Mouse (Mus musculus): ENCODE data around the gene B430218F22Rik.
"Not testable (repeated sequence)": the region's sequence is repeated elsewhere in the genome, so short reads cannot be mapped to it uniquely, and the experiment has no call there.

B430218F22Rik gene

DNA sequence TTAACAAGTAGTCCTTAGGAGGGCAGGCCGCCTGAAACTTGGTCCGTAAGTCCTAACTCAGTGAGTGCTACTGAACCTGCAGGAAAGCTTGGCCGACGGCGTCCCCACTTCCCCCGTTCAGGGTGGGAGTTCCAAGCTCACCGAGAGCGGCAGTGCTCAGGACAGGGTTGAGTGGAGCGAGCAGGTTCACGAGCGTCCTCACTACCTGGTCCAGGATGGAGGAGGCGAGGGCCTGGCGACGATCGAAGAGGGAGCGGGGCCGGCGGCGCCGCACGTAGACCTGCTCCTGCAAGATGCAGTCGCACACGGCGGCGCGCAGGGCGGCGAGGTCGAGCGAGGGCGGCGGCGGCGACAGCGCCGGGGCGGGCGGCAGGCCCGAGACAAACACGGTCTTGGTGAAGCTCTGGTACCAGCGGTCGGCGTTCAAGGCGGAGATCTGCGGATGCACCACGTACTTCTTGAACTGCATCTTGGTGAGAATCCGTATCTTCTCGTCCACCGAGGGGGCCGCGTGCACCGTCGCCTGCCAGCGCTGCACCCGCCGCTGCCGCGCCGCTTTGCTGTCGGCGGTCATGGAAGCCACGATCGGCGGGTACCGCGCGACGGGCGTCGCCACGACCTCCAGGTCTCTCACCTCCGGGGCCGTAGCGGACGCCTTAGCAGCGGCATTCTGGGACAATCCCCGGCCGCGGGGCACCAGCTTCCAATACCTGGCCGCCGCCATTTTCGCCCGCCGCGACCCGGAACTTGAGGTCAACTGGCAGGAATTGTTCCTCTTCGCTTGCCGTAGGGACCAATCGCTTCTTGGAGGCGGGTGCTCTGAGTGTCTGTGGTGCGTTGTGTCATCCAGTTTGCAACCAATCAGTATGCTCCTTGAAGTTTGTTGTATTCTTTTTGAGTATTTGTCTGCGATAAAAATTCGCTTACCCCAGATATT, at the start of gene B430218F22Rik, which contains the start of gene Mrps30:
Gene B430218F22Rik, plus strand, starts transcription at position 120 of the 937 bp plus-strand sequence.
Gene Mrps30, minus strand, starts transcription at position 742 of the 937 bp plus-strand sequence.
- DNase-seq (ENCODE audit: extremely low spot score, low read depth, low spot score): peak; percentile 77

GRCm38 (mm10) chr13:118350257-118350656, 36.2 kb upstream of the B430218F22Rik start:
- peak; percentile 28 for DNase-seq (ENCODE audit: extremely low spot score, low read depth, low spot score)

DNA sequence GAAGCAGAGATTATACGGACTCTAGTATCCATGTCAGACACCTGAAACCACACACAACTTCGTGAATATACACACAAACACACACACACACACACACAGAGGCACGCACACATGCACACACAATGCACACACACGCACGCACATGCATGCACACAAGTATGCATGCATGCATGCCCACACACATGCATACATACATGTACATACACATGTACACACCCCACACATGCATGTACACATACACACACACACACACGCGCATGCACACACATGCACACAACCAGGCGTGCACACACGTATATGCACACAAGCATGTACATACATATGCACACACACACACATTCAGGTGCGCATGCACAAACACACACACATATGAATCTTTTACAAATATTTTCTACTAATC, 35.6 kb upstream of the B430218F22Rik start:
- no peak for DNase-seq (ENCODE audit: extremely low spot score, low read depth, low spot score)

DNA sequence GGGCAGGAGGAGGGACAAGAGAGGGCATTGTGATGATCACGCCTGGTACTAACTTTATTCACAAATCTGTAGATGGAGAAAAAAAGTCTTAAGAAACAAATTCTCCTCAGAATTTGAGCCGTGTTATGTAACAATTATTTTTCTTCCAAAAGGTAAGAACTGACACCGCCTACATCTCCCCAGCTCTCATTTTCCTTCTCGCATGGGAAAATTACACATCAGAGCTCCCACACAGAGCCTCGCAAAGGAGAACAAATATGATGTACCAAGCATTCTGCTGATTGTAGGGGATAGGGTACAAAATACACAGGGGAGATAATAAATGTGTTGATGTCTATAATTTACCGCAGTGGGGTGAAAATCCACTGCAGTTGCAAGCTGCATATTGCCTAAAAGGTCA, 23.1 kb upstream of the B430218F22Rik start:
- no peak for DNase-seq (ENCODE audit: extremely low spot score, low read depth, low spot score)

- DNase-seq (ENCODE audit: extremely low spot score, low read depth, low spot score): no peak
These were observed 20.7 kb upstream of the B430218F22Rik start for GRCm38 (mm10) chr13:118365774-118366173.

- no peak for DNase-seq (ENCODE audit: extremely low spot score, low read depth, low spot score)
These were observed 13.6 kb upstream of the B430218F22Rik start for GRCm38 (mm10) chr13:118372871-118373270.

DNA sequence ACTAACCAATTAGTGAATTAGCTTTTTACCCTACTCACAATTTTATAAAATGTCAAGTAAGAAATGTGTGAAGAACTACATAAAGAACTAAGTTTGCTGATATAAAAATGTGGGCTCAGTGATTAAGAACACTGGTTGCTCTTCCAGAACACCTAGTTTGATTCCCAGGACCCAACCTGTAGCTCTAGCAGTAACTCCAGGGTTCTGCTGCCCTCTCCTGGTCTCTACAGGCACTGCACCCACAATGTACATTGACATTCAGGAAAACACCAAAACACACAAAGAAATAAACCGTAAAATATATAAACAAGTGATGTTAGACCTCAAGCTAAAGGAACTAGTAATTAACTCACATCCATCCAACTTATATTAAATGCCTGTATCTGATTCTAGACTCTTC, 7.3 kb upstream of the B430218F22Rik start:
- no peak for DNase-seq (ENCODE audit: extremely low spot score, low read depth, low spot score)

DNA sequence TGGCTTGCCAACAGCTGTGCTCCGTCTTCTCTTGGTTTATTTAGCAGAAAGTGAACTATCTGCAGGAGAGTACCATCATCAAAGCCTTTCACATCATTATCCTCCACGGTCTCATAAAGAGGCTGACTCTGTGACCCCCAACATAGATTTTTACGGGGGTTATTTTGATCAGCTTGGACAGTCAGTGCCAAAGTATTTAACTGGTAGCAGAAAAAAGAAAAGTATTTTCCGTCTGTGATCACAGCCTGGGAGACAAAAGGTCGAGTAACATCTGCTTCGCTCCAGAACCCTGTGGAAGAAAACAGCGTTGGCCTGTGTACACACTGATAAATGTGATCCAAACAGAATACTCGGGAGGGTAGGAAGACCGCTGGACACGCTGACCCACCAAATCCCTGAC, 6.0 kb upstream of the B430218F22Rik start:
- no peak for DNase-seq (ENCODE audit: extremely low spot score, low read depth, low spot score)

- not testable (repeated sequence) for DNase-seq (ENCODE audit: extremely low spot score, low read depth, low spot score)
These were observed 995 bp downstream of the B430218F22Rik start for GRCm38 (mm10) chr13:118387448-118387801.

DNA sequence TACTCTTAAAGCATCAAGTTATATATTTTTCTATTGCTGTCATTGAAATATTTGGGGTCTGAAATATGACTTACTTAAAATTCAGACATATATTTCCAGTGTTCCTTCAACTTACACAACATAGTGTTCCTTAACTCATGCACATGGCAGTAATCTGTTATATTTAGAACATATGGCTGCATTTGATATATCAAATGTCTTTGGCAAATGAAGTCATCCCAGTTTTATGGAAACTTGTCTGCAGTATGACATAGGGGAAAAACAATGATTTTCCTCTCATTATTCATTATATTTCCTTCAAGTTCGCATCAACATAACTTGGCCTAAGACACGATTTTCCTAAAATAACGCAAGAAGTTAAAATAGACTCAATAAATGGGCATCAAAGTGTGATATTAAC, 9.4 kb downstream of the B430218F22Rik start:
- DNase-seq (ENCODE audit: extremely low spot score, low read depth, low spot score): no peak

DNA sequence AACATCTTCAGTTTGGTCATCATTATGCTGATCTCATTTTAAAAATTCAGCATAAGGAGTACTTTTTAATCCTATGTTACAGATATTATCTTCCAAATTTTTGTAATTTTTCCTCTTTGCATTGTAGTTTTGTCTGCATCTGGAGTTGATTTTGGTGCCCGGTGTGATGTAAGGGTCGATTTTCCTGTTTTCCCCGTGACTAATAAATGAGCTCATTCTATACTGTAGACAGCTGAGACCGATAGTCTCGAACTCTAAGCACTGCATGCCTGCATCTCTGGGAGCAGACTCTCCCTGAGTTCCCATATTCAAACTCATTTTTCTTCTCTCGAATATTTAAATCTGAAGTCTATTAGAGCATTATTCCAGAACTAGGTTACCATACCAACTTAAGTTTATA, 13.9 kb downstream of the B430218F22Rik start:
- no peak for DNase-seq (ENCODE audit: extremely low spot score, low read depth, low spot score)

DNA sequence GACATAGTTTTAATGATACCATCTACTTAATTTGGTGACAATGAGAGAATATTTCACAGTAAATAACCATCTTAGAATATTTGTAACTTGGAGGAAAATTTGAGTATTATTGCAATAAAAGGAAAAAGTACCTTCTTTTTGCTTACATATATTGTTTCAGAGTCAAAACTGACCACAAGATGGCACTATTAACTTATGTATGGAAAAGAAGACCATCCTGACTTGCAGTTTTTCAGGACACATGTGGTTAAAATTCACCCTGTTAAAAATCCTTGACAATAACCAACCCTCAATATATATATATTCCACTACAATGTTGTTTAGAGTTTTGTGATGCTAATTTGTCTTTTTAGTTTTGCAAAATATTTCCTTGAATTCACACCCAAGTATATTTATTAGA, 17.1 kb downstream of the B430218F22Rik start:
- DNase-seq (ENCODE audit: extremely low spot score, low read depth, low spot score): peak; percentile 72

GRCm38 (mm10) chr13:118411297-118411992, 25.0 kb downstream of the B430218F22Rik start:
- no peak for DNase-seq (ENCODE audit: extremely low spot score, low read depth, low spot score)

DNA sequence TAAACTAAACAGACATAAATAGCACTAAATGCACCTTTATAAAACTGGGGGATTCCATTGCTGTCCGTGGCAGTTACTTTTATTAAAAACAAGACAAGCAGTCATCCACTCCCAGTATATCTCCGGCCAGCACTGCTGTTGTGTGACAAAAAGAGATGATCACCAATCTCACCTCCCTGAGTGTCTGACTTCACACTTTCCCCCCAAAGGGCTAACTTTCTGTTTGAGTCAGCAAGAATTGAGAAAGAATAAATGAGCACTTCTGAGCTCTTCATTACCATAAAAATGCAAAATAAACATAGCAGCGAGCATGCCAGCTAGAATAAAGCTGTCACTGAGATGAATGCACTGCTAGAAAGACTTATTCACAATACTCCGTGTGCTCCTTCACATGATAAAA, 31.7 kb downstream of the B430218F22Rik start:
- no peak for DNase-seq (ENCODE audit: extremely low spot score, low read depth, low spot score)

- no peak for DNase-seq (ENCODE audit: extremely low spot score, low read depth, low spot score)
These were observed 34.0 kb downstream of the B430218F22Rik start for GRCm38 (mm10) chr13:118420408-118420807.

DNA sequence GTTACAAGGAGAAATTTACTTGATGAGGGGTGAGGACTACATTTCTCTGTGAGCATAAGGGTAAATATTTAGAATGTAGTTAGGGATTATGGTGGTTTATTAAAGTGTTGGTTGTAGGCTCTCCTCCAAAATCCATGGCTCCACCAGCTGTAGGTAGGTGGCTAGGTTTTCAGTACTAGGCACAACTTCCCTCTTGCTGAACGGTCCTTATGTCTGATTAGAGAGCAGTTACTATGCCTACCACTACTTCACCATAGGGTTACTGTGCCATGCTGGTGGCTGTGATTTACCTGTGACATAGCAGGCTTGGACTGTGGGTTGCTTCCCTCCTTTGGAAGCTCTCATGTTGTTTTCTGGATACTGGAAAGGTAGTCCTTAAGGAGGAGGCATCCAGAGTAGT, 34.4 kb downstream of the B430218F22Rik start:
- DNase-seq (ENCODE audit: extremely low spot score, low read depth, low spot score): no peak
